Mouse (Mus musculus): ENCODE results near the gene Tbc1d13.
A peak's percentile ranks its signal among the peaks of the same experiment; 100 is the strongest.
"Not testable (repeated sequence)": the region's sequence is repeated elsewhere in the genome, so short reads cannot be mapped to it uniquely, and the experiment has no call there.

The Tbc1d13 gene

DNA sequence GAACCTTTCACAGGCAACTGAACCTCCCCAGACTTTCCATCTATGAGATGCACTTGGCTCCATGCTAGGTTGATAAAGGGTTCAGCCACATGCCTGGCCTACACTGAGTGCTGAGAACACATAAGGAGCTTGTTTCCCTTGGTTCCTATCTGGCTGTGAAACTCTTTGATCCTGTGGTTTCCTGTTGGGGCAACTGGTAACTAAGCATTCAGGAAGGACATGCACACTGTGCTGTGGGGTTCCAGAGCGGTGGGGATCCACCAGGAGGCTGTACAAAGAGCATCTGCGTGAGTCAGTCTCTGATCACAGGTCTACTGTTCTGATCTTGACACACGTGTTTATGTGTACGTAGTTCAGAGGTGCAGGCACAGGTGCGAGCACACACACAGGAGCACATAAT, 21.0 kb upstream of the Tbc1d13 start:
- DNase-seq (ENCODE audit: low read depth, low spot score), result no peak
- peaks cover 5% of the 10 kb centered on the region for H3K36me3 ChIP-seq (ENCODE audit: control insufficient read depth, insufficient read depth, low read length, poor library complexity, severe bottlenecking)
- H3K27me3 ChIP-seq (ENCODE audit: control insufficient read depth, insufficient read depth, low read length, poor library complexity, severe bottlenecking), result no peaks in the 10 kb centered on the region

DNA sequence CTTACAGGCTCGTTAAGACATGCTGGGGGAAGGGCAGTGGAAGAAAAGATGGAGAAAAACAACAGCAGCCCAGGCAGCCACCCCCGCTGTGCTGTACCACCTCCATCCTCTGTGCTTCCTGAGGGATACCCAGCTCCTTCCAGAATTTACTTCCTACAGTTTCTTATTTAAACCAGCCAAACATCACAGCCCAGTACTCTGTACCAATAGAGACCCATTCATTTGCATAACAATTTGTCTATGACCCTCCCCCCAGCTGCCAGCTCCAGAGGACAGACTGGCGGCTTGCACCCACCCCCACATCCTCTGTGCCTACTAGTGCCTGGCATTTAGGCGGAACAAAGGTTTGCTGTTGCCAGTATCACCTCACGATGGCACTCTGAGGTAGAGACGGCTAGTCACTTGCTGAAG, 13.9 kb upstream of the Tbc1d13 start:
- Histone ChIP-seq H3K36me3 (ENCODE audit: control insufficient read depth, insufficient read depth, low read length, poor library complexity, severe bottlenecking) (no peaks in the 10 kb centered on the region), H3K27me3 (ENCODE audit: control insufficient read depth, insufficient read depth, low read length, poor library complexity, severe bottlenecking) (no peaks in the 10 kb centered on the region)
- DNase-seq (ENCODE audit: low read depth, low spot score), result peak; percentile 85

DNA sequence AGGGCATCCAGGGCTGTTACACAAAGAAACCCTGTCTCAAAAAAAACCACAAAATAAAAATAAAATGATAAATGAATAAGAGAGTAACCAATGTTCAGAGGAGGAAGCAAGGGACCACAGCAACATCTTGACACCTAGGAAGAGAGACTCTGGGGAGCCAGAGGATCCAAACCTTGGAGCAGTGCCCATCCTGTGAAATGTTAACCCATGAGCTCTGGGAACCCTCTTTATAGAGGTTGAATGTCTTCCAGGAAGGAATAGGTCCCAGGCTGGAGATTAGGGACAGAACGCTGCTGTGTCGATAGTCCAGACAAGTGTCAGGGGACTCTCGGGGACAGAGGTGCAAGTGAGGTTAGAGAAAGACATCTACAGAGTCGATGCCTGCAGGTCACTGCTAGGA, 13.3 kb upstream of the Tbc1d13 start:
- no peak for DNase-seq (ENCODE audit: low read depth, low spot score)
- Histone ChIP-seq H3K27me3 (ENCODE audit: control insufficient read depth, insufficient read depth, low read length, poor library complexity, severe bottlenecking) (no peaks in the 10 kb centered on the region; the same call in 1 of the 2 replicates), H3K36me3 (ENCODE audit: control insufficient read depth, insufficient read depth, low read length, poor library complexity, severe bottlenecking) (no peaks in the 10 kb centered on the region)

DNA sequence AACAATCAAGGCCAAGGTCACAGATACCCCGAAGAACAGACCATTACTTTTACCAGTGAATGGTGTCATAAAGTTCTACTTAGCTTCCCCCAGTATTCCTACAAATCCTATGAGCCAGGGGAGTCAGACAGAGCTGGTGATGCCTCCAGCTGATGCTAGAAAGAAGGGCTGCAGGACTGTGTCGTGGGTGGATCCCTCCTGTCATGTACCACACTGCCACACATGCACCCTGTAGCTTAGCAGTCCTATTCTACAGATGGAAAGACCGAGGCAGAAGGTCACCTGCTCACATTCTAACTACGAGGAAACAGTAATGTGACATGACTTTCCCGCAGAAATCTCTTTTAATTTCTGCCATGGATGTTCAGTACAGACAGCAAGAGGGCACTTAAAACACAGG, 10.8 kb upstream of the Tbc1d13 start:
- DNase-seq (ENCODE audit: low read depth, low spot score), result no peak

DNA sequence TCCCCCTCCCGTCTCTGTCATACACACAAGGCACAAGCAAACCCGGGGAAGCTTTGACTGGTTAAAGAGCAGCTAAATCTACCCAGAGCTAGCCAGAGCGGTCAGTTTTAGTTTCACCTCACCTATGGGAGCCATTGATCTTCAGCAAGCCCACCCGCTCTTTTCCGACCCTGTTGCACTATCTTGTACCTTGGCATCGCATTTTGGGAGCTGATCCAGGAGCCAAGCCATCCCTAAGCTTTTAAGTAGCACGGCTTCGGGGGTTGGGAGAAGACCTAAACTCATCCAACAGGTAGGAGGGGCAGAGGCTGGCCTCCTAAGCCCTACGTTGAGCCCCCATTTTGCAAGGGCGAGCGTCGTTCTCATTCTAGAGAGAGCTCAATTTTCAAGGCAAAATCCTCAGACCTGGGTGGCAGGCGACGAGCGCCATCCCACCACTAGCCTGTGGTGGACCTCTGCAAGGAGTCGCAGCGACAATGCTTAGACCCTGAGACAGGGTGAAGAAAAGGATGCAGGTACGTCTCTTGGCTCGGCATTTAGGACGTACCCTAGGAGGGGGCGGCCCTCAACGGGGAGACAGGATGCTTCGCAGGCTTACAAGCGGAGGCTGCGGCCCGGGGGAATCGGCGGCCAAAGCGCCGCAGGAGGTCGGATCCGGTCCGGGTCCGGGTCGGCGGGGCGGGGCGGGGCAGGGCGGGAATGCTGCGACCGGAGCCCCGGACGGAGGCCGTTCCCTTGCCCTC, 9.6 kb upstream of the Tbc1d13 start:
- no peaks in the 10 kb centered on the region; the same call in 1 of the 2 replicates for H3K27me3 ChIP-seq (ENCODE audit: control insufficient read depth, insufficient read depth, low read length, poor library complexity, severe bottlenecking)
- no peaks in the 10 kb centered on the region for H3K36me3 ChIP-seq (ENCODE audit: control insufficient read depth, insufficient read depth, low read length, poor library complexity, severe bottlenecking)
- DNase-seq (ENCODE audit: low read depth, low spot score), result no peak

More for the DNA sequence above, 10.8 kb upstream of the Tbc1d13 start:
- no peaks in the 10 kb centered on the region; the same call in 1 of the 2 replicates for H3K27me3 ChIP-seq (ENCODE audit: control insufficient read depth, insufficient read depth, low read length, poor library complexity, severe bottlenecking)
- no peaks in the 10 kb centered on the region for H3K36me3 ChIP-seq (ENCODE audit: control insufficient read depth, insufficient read depth, low read length, poor library complexity, severe bottlenecking)

DNA sequence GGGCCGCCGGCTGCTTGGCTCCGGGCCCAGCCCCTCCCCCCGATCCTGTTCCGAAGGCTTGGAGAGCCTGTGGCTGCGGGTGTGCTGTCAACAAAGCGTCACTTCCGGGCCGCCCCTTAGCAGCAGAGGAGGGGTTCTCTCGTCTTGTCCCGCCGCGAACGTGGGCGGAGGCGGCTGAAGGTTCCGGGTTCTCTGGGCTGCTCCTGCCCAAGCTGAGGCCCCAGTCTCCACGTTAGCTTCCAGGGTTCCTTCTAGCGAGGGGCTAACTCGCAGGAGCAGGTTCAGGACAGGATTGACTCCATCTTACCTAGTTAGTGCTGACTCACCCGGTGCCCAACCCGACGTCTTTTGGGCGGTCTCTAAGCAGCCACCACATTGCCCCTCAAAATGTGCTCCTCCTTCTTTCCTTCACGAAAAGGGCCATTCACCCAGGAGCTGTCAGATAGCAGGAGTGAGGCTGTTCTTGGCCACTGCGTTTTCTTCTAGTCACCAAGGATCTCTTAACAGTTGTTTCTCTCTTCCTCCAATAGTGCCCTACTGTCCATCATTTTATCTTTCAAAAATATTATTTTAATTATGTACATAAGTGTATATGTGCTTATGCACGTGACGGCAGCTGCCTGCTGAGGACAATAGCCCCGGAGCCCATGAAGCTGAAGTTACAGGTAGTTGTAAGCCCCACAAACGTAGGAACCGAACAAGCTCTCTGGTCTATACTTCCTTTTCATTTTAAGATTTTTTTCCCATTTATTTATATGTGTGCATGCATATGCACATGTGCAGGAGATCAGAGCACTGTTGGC, 8.9 kb upstream of the Tbc1d13 start, which contains the start of gene Zer1:
Zer1 (minus strand) TSS at position 114 of the 803 bp plus-strand sequence.
- peak; percentile 89 for DNase-seq (ENCODE audit: low read depth, low spot score)
- no peaks in the 10 kb centered on the region for H3K36me3 ChIP-seq (ENCODE audit: control insufficient read depth, insufficient read depth, low read length, poor library complexity, severe bottlenecking)
- H3K27me3 ChIP-seq (ENCODE audit: control insufficient read depth, insufficient read depth, low read length, poor library complexity, severe bottlenecking), result no peaks in the 10 kb centered on the region; the same call in 1 of the 2 replicates

DNA sequence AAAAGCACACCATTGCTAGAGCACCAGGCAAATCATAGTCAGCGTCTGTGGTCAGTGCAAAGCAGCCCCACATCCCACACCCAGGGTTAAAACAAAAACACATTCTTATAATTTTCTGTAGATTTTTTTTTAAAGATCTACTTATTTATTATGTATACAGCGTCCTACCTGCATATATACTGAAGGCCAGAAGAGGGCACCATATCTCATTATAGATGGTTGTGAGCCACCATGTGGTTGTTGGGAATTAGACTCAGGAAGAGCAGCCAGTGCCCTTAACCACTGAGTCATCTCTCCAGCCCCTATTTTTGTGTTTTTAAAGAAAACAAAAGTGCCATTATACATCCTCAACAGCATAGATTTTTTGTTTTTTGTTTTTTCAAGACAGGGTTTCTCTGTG, 4.8 kb upstream of the Tbc1d13 start:
- no peaks in the 10 kb centered on the region for H3K36me3 ChIP-seq (ENCODE audit: control insufficient read depth, insufficient read depth, low read length, poor library complexity, severe bottlenecking)
- DNase-seq (ENCODE audit: low read depth, low spot score), result peak; percentile 74

DNA sequence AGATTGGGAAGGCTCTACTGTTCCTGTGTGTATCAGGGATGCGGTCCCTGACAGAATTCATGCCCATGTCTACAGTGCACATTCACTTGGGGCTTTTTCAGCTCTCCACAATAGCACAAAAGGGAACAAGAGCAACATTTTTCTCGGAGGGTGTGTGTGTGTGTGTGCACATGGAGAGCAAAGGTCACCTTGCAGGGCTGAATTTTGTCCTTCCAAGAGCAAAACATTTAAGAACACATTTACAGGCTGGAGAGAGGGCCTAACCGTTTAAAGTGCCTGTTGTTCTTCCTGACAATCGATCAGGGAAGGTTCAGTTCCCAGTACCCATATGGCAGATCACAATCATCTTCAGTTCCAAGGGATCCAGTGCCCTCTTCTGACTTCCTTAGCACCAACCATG, 3.4 kb upstream of the Tbc1d13 start:
- no peaks in the 10 kb centered on the region for H3K36me3 ChIP-seq (ENCODE audit: control insufficient read depth, insufficient read depth, low read length, poor library complexity, severe bottlenecking)

More for the DNA sequence above, 4.8 kb upstream of the Tbc1d13 start:
- no peaks in the 10 kb centered on the region; the same call in 1 of the 2 replicates for H3K27me3 ChIP-seq (ENCODE audit: control insufficient read depth, insufficient read depth, low read length, poor library complexity, severe bottlenecking)

DNA sequence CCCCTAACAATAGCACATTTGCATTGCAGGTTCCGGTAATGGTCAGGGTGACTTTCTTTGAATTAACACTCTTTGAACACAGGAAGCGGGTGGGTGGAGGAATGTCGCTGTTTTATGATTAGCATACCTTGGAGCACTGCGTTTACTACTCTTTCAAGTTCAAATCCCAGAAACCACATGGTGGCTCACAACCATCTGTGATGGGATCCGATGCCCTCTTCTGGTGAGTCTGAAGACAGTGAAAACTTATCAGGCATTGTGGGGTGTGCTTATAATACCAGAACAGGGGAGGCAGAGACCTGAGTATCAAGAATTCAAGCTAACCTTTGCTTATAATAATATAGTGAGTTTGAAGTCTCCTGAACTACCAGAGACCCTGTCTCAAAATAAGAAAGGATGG, 2.3 kb upstream of the Tbc1d13 start:
- H3K27me3 ChIP-seq (ENCODE audit: control insufficient read depth, insufficient read depth, low read length, poor library complexity, severe bottlenecking); H3K36me3 ChIP-seq (ENCODE audit: control insufficient read depth, insufficient read depth, low read length, poor library complexity, severe bottlenecking): not testable (repeated sequence)
- DNase-seq (ENCODE audit: low read depth, low spot score), result peak; percentile 20

More for the DNA sequence above, 3.4 kb upstream of the Tbc1d13 start:
- no peaks in the 10 kb centered on the region; the same call in 1 of the 2 replicates for H3K27me3 ChIP-seq (ENCODE audit: control insufficient read depth, insufficient read depth, low read length, poor library complexity, severe bottlenecking)
- DNase-seq (ENCODE audit: low read depth, low spot score), result no peak

DNA sequence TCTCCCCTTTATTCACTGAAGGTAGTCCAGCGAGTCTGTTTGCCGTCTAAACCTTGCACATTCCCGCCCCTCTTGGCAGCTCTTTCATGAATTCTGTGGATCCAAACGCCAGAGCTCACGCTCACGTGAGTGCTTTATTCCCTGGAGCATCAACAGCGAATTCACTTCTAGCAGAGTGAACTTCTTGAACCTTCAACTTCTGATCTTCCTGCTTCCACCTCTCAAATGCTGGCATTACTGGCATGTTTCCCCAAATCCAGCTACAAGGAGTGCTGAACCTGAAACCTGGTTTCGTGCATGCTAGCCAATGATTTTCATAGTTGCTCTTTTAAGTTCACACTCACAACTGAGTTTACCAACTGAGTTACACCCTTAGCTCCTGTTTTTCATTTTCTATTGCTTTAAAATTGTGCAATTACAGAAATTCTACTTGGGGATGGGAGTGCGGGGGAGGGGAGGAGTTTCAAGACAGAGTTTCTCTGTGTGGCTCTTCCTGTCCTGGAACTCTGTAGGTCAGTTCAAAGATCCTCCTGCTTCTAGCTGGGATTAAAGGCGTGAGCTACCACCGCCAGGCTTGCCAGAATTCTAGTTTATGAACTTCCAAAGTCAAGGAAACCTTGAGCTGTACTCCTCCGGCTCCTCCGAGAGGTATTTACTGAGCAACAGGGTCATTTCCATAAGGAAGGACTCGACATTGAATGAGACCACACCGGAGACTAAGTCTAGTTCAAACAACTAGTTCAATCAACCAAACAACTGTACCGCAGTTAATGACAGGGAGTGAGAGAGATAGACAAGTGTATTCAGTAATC, 539 bp upstream of the Tbc1d13 start:
- Histone ChIP-seq H3K27me3 (ENCODE audit: control insufficient read depth, insufficient read depth, low read length, poor library complexity, severe bottlenecking) (no peaks in the 10 kb centered on the region), H3K36me3 (ENCODE audit: control insufficient read depth, insufficient read depth, low read length, poor library complexity, severe bottlenecking) (no peaks in the 10 kb centered on the region)
- DNase-seq (ENCODE audit: low read depth, low spot score), result no peak

DNA sequence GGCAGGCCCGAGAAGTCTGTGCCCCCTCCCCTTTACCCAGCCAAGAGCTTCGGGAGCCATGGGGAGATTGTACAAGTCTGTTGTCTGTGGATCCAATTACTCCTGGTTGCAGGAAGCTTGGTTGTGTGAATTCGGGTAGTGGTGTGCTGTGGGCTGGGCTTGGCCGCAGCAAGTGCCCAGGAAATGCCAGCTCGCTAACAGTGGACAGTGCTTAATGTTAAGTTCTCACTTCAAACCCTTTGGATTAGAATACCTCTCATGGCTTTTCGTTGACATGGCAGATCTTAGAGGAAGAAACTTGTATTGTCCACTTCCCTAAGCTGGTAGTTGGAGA, 799 bp downstream of the Tbc1d13 start:
- Histone ChIP-seq H3K36me3 (ENCODE audit: control insufficient read depth, insufficient read depth, low read length, poor library complexity, severe bottlenecking) (0 out of 2 replicates have a peak, but pooled peaks cover 1% of the 10 kb centered on the region), H3K27me3 (ENCODE audit: control insufficient read depth, insufficient read depth, low read length, poor library complexity, severe bottlenecking) (no peaks in the 10 kb centered on the region)
- no peak for DNase-seq (ENCODE audit: low read depth, low spot score)

DNA sequence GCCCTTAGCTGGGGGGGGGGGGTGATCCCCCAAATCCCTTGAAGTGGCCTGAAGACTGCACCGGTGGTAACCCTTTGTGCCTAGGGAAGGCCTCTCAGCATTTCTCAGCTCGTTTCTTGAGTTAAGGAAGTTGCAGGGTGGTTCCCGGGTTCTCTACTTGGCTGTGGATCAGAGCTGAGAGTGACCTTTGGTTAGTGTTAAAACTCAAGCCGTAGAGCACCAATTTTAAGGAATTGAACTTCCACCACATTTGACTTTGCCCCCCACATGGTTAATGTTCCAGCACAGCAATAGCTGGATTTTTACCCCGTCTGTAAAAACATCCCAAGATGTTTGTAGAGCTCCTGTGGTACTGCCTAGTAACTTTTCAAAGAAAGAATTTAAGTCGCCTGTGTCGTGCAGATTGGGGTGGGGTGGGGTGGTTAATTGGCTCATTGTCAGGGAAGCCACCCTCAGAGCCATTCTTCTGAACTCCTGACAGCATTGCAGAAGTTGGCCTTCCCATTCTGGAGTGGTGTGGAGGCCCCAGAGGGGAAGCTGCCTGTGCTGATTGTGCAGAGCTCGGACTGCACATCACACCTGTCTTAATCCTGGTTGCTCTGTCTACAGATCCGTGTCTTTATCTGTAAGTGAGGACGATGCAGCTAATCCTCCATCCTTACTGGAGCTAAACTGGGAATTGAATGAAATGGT, 1.5 kb downstream of the Tbc1d13 start:
- Histone ChIP-seq H3K27me3 (ENCODE audit: control insufficient read depth, insufficient read depth, low read length, poor library complexity, severe bottlenecking) (no peaks in the 10 kb centered on the region), H3K36me3 (ENCODE audit: control insufficient read depth, insufficient read depth, low read length, poor library complexity, severe bottlenecking) (0 out of 2 replicates have a peak, but pooled peaks cover 1% of the 10 kb centered on the region)
- no peak for DNase-seq (ENCODE audit: low read depth, low spot score)

DNA sequence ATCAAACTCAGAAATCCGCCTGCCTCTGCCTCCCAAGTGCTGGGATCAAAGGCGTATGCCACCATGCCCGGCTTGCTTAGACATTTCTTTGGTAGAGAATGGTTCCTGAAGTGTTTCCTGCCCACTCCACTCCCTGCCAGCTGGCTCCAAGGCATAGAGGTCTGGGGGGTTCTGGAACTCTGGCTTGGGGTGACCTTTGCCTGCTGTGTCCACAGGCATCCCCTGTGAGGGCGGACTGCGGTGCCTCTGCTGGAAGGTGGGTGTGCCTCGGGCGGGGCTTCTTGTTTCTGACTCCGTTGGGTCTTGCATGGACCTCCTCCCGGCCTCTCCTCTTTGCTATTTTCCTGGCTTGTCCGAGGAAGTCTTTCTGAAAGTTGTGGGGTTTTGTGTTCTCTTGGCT, 2.9 kb downstream of the Tbc1d13 start:
- no peaks in the 10 kb centered on the region for H3K27me3 ChIP-seq (ENCODE audit: control insufficient read depth, insufficient read depth, low read length, poor library complexity, severe bottlenecking)
- H3K36me3 ChIP-seq (ENCODE audit: control insufficient read depth, insufficient read depth, low read length, poor library complexity, severe bottlenecking), result peaks cover 10% of the 10 kb centered on the region; the same call in 1 of the 2 replicates
- DNase-seq (ENCODE audit: low read depth, low spot score), result no peak

DNA sequence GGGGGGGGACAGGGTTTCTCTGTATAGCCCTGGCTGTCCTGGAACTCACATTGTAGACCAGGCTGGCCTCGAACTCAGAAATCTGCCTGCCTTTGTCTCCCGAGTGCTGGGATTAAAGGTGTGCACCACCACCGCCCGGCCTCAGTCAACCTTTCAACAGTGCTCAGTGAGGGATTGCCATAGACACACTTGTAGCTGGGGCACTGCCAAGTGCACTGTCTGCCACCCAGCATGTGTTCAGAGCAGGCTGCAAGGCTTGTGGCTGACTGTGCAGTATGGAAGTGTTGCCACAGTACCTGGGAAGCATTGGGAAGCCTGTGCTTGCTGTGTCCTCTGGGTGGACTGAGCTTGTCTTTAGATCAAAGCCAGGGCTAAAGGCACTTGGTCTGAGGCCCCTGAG, 6.5 kb downstream of the Tbc1d13 start:
- H3K36me3 ChIP-seq (ENCODE audit: control insufficient read depth, insufficient read depth, low read length, poor library complexity, severe bottlenecking); DNase-seq (ENCODE audit: low read depth, low spot score); H3K27me3 ChIP-seq (ENCODE audit: control insufficient read depth, insufficient read depth, low read length, poor library complexity, severe bottlenecking): not testable (repeated sequence)

All from splenic B cell, adult 2 months (primary cell).